In the genomic region with DNA sequence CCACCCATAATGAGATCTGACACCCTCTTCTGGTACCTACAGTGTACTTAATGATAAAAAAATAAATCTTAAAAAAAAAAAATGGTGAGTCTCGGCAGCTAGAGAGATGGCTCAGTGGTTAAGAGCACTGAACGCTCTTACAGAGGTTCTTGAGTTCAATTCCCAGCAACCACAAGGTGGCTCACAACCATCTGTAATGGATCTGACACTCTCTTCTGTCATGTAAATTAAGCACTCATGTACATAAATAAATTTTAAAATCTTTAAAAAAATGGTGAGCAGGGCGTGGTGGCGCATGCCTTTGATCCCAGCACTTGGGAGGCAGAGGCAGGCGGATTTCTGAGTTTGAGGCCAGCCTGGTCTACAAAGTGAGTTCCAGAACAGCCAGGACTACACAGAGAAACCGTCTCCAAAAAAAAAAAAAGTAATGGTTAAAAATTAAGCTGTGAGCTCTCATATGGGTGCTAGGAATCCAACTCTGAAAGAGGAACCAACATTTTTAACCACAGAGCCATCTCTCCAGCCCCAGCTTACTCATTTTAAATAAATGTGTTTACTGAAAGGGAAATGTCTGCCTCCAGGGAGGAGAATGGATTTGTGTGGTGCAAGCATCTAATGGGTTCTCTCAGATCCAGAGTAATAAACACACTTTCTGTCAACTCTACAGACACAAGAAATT, we compare ENCODE assay signal across 31 mouse cellular contexts. TPM values are rescaled to one million over a fixed set of nuclear protein-coding genes. Genes with fewer than 3 reads are reported as not detected.
DNase-seq lines count a peak whose midpoint lies in the region; ATAC-seq and TF ChIP-seq lines count a peak whose summit lies in the region.
"Had no signal": no experiment of that assay in that cellular context is flagged by ENCODE, and none has a peak within 500 bp of the region (broad histone marks: within the 10 kb centered on the region; RNA-seq: fewer than 3 reads in every experiment).

No protein-coding gene starts in this region.

- no peak overlapping the region for H3K4me2 ChIP-seq in forebrain, embryonic 13.5 days
- H3K4me2 ChIP-seq: embryonic facial prominence, embryonic 13.5 days; heart, embryonic 11.5 days; hindbrain, embryonic 14.5 days; limb, embryonic 13.5 days; liver, embryonic 11.5 days; lung, embryonic 15.5 days; midbrain, embryonic 15.5 days; stomach, embryonic 15.5 days had no signal

- 0 out of 2 replicates have a peak, but pooled peaks have one; percentile 49 for ATAC-seq in megakaryocyte, adult 5-6 weeks (ENCODE audit: poor library complexity, severe bottlenecking)
- ATAC-seq in forebrain, embryonic 13.5 days = no peak
- ATAC-seq: forebrain, postnatal 0 days; intestine, postnatal 0 days; midbrain, embryonic 15.5 days had no signal

- no peaks in the 10 kb centered on the region for H3K4me1 ChIP-seq in ES-E14 (ENCODE audit: control insufficient read depth in 2 of 2, insufficient read depth in 2 of 2, low read length in 2 of 2, poor library complexity in 1 of 2)
- peaks cover 31% of the 10 kb centered on the region for H3K4me1 ChIP-seq in bone marrow macrophage, adult 2 months (ENCODE audit: control insufficient read depth, insufficient read depth, low read length)
- H3K4me1 ChIP-seq in forebrain, embryonic 13.5 days = peaks cover 4% of the 10 kb centered on the region
- H3K4me1 ChIP-seq: embryonic facial prominence, embryonic 13.5 days; forebrain, embryonic 10.5 days; lung, embryonic 15.5 days; stomach, embryonic 15.5 days had no signal

- H3K9ac ChIP-seq in ES-E14 (ENCODE audit: insufficient read depth, low read depth, low read length, poor library complexity, severe bottlenecking) = no peak overlapping the region
- no peak overlapping the region for H3K9ac ChIP-seq in forebrain, embryonic 13.5 days
- H3K9ac ChIP-seq: embryonic facial prominence, embryonic 13.5 days; forebrain, postnatal 0 days; hindbrain, embryonic 14.5 days; limb, embryonic 13.5 days; lung, embryonic 15.5 days; midbrain, embryonic 15.5 days; stomach, embryonic 15.5 days had no signal

- no peak overlapping the region for H3K4me3 ChIP-seq in ES-E14 (ENCODE audit: insufficient read depth in 1 of 2, low read depth in 1 of 2, low read length in 2 of 2, poor library complexity in 1 of 2, severe bottlenecking in 1 of 2)
- no peak overlapping the region for H3K4me3 ChIP-seq in bone marrow macrophage, adult 2 months (ENCODE audit: insufficient read depth, low read length)
- no peak overlapping the region for H3K4me3 ChIP-seq in forebrain, embryonic 13.5 days
- H3K4me3 ChIP-seq: embryonic facial prominence, embryonic 13.5 days; forebrain, embryonic 10.5 days; left cerebral cortex, adult 2 months; limb, embryonic 13.5 days; lung, embryonic 15.5 days; midbrain, embryonic 15.5 days; stomach, embryonic 15.5 days had no signal

- in situ Hi-C loops in ES-E14 (cut with MboI; ENCODE audit: low sequenced_read_pairs in 2 of 2, unreplicated experiment in 2 of 2) = no loop called here

- H3K27ac ChIP-seq in ES-E14 (ENCODE audit: insufficient read depth, low read depth, low read length, poor library complexity, severe bottlenecking) = no peak overlapping the region
- H3K27ac ChIP-seq in bone marrow macrophage, adult 2 months (ENCODE audit: insufficient read depth, low read depth, low read length) = peak overlapping the region; percentile 76
- H3K27ac ChIP-seq in forebrain, embryonic 13.5 days = no peak overlapping the region
- H3K27ac ChIP-seq: embryonic facial prominence, embryonic 13.5 days; forebrain, embryonic 10.5 days; hindbrain, embryonic 14.5 days; left cerebral cortex, adult 2 months; limb, embryonic 13.5 days; lung, embryonic 15.5 days; midbrain, embryonic 15.5 days; stomach, embryonic 15.5 days had no signal

- intact Hi-C loops in heart, postnatal 25 days (cut with DNase I) = no loop called here

- no peaks in the 10 kb centered on the region for H3K27me3 ChIP-seq in forebrain, embryonic 13.5 days
- H3K27me3 ChIP-seq: embryonic facial prominence, embryonic 13.5 days; limb, embryonic 13.5 days; lung, embryonic 15.5 days; midbrain, embryonic 15.5 days; stomach, embryonic 15.5 days had no signal

- no peak for TF ChIP-seq POLR2A in bone marrow macrophage, adult 2 months (IDR thresholded peaks at IDR 0.05; ENCODE audit: borderline replicate concordance, low read depth, low read length)

- DNase-seq in heart, adult 11 months = peak; percentile 52
- DNase-seq in heart, postnatal 25 days (ENCODE audit: low spot score) = no peak
- no peak for DNase-seq in ES-E14 (ENCODE audit: low read depth, low spot score)
- no peak for DNase-seq in heart, adult 18-20 months
- no peak for DNase-seq in thymus, postnatal 4 days
- DNase-seq: adrenal gland, adult 8-10 months; cerebellum, adult 8-10 months; cerebellum, postnatal 36 days; embryo, embryonic 11 days; forebrain, postnatal 0 days; gastrocnemius, postnatal 10 days; heart, postnatal 4 days; kidney, adult 9 months; kidney, postnatal 10 days; lung, postnatal 36 days; right cerebral cortex, adult 18-20 months; right cerebral cortex, postnatal 4 days had no signal

- no peaks in the 10 kb centered on the region for H3K9me3 ChIP-seq in ES-E14 (ENCODE audit: control insufficient read depth, insufficient read depth, low read depth, low read length)
- H3K9me3 ChIP-seq in forebrain, embryonic 13.5 days (replicated peaks) = no peaks in the 10 kb centered on the region
- H3K9me3 ChIP-seq: embryonic facial prominence, embryonic 13.5 days; forebrain, embryonic 10.5 days; limb, embryonic 13.5 days; lung, embryonic 15.5 days; midbrain, embryonic 15.5 days; stomach, embryonic 15.5 days had no signal

- 92% methylated on average over 6 of the region's 6 CpGs for WGBS in forebrain, embryonic 13.5 days

- H3K36me3 ChIP-seq in ES-E14 (ENCODE audit: control insufficient read depth, insufficient read depth, low read length, poor library complexity, severe bottlenecking) = 0 out of 2 replicates have a peak, but pooled peaks cover 2% of the 10 kb centered on the region
- peaks cover 34% of the 10 kb centered on the region for H3K36me3 ChIP-seq in forebrain, embryonic 13.5 days (ENCODE audit: poor library complexity, severe bottlenecking)

- no peak for TF ChIP-seq CTCF in bone marrow macrophage, adult 2 months (IDR thresholded peaks at IDR 0.05; ENCODE audit: low read depth, low read length)

TF ChIP-seq in ES-E14, 5 proteins besides CTCF, POLR2A, EP300 and RAD21:
- TF ChIP-seq MAFK (IDR thresholded peaks at IDR 0.05; ENCODE audit: insufficient read depth, low read depth, low read length) (no peak), ZC3H11A (IDR thresholded peaks at IDR 0.05; ENCODE audit: borderline replicate concordance, low read depth, low read length) (no peak), CHD2 (IDR thresholded peaks at IDR 0.05; ENCODE audit: low read depth, low read length) (no peak), ZNF384 (IDR thresholded peaks at IDR 0.05; ENCODE audit: low read depth, low read length) (0 out of 2 replicates have a peak, but pooled peaks have one; percentile 36)
TF ChIP-seq in ES-E14: peak in this region for 1.

RNA-seq across cellular contexts. Expression of gene Purb, which starts 12.4 kb away (rescaled TPM):
- 10 to 100 TPM; 34.4 to 36.8 TPM for total RNA-seq in heart, postnatal 25 days (2021)
- total RNA-seq in ES-E14 (2012; rRNA removed) = 39.7 and 49.8 TPM in 2 replicates
- 37.3 and 37.7 TPM in 2 replicates for polyA plus RNA-seq in bone marrow macrophage, adult 2 months (2012; ENCODE audit: insufficient read depth, insufficient read length, missing spikeins)
- total RNA-seq in megakaryocyte, adult 5-6 weeks (2015) = 54.1 and 63.5 TPM in 2 replicates
- 43.7 and 56.3 TPM in 2 replicates for total RNA-seq in megakaryocyte, adult 5-6 weeks (2017)
- total RNA-seq in heart, adult 18-20 months (2021) = 10 to 100 TPM; 29.5 to 31.0 TPM
- 13.9 and 14.8 TPM in 2 replicates for polyA plus RNA-seq in forebrain, embryonic 13.5 days (2015; fragmentation: Nextera tagmentation; extraction: Ambion mirVana)

RNA-seq across cellular contexts. Expression of gene H2afv, which starts 19.1 kb away (rescaled TPM):
- total RNA-seq in heart, postnatal 25 days (2021) = 10 to 100 TPM; 67.7 to 69.4 TPM
- total RNA-seq in ES-E14 (2012; rRNA removed) = 192 and 294 TPM in 2 replicates
- polyA plus RNA-seq in bone marrow macrophage, adult 2 months (2012; ENCODE audit: insufficient read depth, insufficient read length, missing spikeins) = 146 and 172 TPM in 2 replicates
- 235 and 240 TPM in 2 replicates for total RNA-seq in megakaryocyte, adult 5-6 weeks (2015)
- total RNA-seq in megakaryocyte, adult 5-6 weeks (2017) = 173 and 184 TPM in 2 replicates
- 10 to 100 TPM; 71.4 to 86.8 TPM for total RNA-seq in heart, adult 18-20 months (2021)
- polyA plus RNA-seq in forebrain, embryonic 13.5 days (2015; fragmentation: Nextera tagmentation; extraction: Ambion mirVana) = 942 and 1,061 TPM in 2 replicates

RNA-seq across cellular contexts. Expression of gene Ppia, which starts 48.1 kb away (rescaled TPM):
- 100 to 1,000 TPM; 316 to 357 TPM for total RNA-seq in heart, postnatal 25 days (2021)
- total RNA-seq in ES-E14 (2012; rRNA removed) = 4,715 and 6,168 TPM in 2 replicates
- 1,442 and 1,533 TPM in 2 replicates for polyA plus RNA-seq in bone marrow macrophage, adult 2 months (2012; ENCODE audit: insufficient read depth, insufficient read length, missing spikeins)
- total RNA-seq in megakaryocyte, adult 5-6 weeks (2015) = 3,541 and 3,784 TPM in 2 replicates
- 1,457 and 1,607 TPM in 2 replicates for total RNA-seq in megakaryocyte, adult 5-6 weeks (2017)
- total RNA-seq in heart, adult 18-20 months (2021) = 100 to 1,000 TPM; 304 to 366 TPM
- polyA plus RNA-seq in forebrain, embryonic 13.5 days (2015; fragmentation: Nextera tagmentation; extraction: Ambion mirVana) = 4,373 and 4,619 TPM in 2 replicates

RNA-seq across cellular contexts. Expression of gene Myo1g, which starts 57.5 kb away (rescaled TPM):
- 1 to 10 TPM; 1.5 to 2.4 TPM for total RNA-seq in heart, postnatal 25 days (2021)
- total RNA-seq in ES-E14 (2012; rRNA removed) = 11.6 TPM in 2 replicates
- 96.5 and 106 TPM in 2 replicates for polyA plus RNA-seq in bone marrow macrophage, adult 2 months (2012; ENCODE audit: insufficient read depth, insufficient read length, missing spikeins)
- 161 and 175 TPM in 2 replicates for total RNA-seq in megakaryocyte, adult 5-6 weeks (2015)
- 182 and 197 TPM in 2 replicates for total RNA-seq in megakaryocyte, adult 5-6 weeks (2017)
- total RNA-seq in heart, adult 18-20 months (2021) = 1 to 10 TPM; 1.6 to 2.9 TPM
- polyA plus RNA-seq in forebrain, embryonic 13.5 days (2015; fragmentation: Nextera tagmentation; extraction: Ambion mirVana) = 0.17 and 0.21 TPM in 2 replicates
